Mouse (Mus musculus): ENCODE measurements at regions not wholly inside any gene's neighbourhood (a gene's known extent, or its start where the extent isn't known, plus 50 kb on each side); places are given as distances from the start of the nearest gene placed in this dataset.

GRCm38 (mm10) chr13:97656618-97657017 is 103.8 kb downstream of the Gm10260 start:
- TF ChIP-seq CTCF (IDR thresholded peaks at IDR 0.05; ENCODE audit: control insufficient read depth, insufficient read depth, insufficient replicate concordance, low read depth, low read length) (no peak), POLR2A (IDR thresholded peaks at IDR 0.05; ENCODE audit: control insufficient read depth, low read depth, low read length) (no peak)
